Mouse (Mus musculus): ENCODE data around the gene Tex46.

Gene Tex46

DNA sequence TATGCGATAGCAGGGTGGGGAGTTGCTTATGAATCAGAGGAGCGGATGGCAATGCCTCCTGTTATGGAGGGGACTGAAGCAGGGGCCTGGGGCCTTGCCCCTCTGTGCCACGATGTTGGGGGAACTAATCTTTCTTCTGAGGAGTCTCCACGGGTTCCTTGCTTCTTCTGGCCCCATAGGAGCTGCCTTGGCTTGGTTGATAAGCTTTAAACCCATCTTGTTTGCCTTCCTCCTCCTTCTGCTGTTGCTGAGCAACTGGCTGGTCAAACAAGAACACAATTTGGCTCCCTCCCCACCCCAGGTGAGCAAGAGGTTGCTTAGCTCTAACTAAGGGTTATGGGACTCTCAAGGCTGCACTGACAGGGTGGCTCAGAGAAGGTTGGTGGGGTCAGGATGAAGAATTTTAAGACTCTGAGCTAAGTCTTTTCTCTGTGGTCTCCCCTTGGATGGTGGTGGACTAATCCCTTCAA is at the start of gene Tex46:
TSS of gene Tex46 (plus strand) at position 51 of the 470 bp plus-strand sequence.
- DNase-seq: no peak

DNA sequence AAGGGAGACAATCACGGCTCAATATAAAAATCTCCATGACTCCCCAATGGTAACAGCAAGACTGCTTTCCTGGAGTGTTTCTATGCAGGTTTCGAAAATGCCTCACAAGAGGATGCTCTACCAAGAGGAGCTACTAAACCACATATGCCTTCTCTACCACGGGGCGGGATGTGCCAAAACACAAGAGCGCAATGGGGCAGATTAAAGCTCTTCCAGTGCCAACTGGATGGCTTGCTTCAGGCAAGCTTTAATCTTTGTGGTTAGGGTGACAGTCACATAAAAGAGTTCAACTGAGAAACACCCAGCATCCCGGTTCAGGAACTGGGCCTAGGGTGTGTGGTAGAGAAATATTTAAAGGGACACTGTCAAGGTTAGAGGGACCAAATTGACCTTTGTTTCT is 47.5 kb upstream of the Tex46 start:
- DNase-seq: no peak

DNA sequence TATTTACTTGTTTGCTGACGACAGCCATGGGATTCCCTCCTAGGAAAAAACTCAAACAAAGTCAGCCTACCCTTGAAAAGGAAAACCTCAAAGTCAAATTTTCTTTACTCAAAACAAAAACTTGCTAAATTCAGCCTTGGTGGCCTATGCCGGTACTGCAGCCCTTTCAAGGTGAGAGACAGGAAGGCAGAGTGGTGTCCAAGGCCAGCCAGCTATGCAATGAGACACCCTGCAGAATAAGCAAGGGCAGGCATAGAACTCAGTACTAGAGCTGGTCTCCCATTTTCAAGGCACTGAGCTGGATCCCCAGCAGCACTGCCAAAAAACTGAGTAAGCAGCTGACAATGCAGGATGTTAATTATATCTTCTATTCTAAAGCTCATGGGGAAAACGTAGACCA is 41.6 kb upstream of the Tex46 start:
- DNase-seq: peak in 1 of 2 experiments; percentile 36

- no peak for DNase-seq
These were observed 40.2 kb upstream of the Tex46 start for GRCm38 (mm10) chr4:136569998-136570397.

GRCm38 (mm10) chr4:136581885-136582284 is 28.4 kb upstream of the Tex46 start:
- DNase-seq: no peak

GRCm38 (mm10) chr4:136587221-136587827 is 22.9 kb upstream of the Tex46 start:
- DNase-seq: no peak

DNA sequence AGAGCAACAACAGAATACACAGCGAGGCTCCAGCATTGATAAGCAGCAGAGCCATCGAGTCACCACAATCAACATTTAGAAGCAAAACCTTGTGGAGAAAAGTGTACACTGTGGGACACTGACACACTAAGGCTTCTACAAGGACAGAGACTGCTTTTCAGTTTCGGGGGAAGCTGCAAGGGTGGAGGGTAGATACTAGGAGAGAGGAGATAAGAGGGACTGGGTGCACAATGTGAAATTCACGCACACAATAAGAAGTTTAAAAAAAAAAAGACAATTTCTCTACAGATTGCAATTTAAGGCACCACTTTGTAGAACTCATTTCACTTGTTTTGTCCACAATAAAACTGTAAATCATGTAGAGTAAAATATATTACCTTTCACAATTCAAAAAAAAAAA is 22.2 kb upstream of the Tex46 start:
- DNase-seq: no peak

DNA sequence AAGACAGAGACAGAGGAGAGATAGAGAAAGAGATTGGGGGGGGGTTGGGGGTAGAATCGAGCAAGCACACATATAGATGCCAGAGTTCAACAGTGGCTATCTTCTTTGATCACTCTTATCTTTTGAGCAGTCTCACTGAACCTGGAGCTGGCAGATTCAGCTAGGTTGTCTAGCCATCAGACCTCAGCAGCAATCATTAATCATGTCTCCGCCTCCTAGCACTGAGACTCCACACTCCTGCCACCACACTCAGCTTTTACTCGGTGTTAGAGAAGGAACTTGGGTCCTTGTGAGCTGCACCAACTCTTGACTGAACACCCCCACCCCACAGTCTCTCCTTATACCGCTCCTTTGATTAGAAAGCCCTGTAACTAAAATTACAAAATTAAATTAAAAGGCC is 18.1 kb upstream of the Tex46 start:
- DNase-seq: peak; percentile 24 to 31

DNA sequence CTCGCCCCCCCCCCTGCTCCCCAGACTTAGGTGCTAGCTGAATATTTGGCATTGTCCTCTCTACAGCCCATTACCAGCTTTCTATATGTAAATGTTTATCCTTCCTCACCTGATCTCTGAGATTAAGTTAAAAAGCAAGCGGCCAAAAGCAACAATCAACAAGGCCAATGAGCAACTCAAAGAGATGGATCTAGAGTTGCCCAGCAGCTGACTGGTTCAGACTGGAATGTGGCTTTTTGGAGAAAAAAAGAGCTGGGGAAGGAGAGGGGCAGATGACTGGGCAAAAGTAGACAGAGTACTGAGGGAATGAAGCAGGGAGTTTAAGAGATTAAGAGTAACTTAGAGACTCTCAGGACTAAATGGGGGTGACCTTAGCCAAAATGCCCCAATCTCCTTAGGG is 16.2 kb upstream of the Tex46 start:
- DNase-seq: peak in 1 of 2 experiments; percentile 9

DNA sequence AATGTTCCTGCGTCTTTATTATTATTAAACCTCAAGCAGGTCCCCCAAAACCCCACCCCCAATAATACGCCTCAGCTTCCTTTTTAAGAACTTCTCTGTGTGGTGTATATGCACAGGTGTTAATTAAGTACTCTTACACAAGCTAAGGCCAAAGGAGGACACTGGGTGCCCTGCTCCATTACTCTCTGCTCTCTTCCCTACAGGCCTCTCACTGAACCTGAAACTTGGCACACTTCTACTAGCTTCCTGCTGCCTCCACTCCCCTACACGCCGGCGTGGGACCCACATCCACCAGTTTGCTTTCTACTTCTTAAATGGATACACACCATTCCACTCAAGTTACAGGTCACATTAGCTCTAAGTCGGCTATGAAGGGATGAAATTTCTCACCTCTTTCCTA is 15.0 kb upstream of the Tex46 start:
- DNase-seq: peak; percentile 40 to 44

DNA sequence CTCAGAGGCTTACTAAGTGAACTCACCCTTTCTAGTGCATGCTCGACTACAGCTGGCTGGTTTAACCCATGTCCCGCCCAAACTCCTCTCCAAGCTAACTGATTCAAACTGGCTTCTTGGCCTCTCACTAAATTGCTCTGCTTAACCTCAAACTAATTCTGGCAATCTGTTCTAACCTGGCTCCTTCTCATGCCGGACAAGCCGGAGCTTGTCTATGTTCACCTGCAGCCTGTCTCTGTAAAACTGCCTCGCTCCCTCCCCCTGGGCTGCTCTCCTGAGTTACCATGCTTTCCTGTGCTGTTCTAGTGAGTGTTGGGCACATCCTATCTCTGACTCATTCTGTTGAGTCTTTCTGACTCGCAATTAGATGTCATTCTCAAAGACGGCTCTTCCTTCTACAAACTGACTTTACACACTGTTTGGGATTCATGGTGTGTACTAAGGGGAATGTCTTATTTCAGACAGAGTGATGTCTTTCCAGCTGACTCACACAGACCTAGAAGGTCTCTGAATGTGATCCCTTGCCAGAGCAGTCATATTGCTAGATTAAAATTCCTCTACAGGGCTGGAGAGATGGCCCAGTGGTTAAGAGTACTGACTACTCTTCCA is 11.9 kb upstream of the Tex46 start:
- DNase-seq: no peak

GRCm38 (mm10) chr4:136599869-136600268 is 10.4 kb upstream of the Tex46 start:
- no peak for DNase-seq

GRCm38 (mm10) chr4:136600536-136600935 is 9.7 kb upstream of the Tex46 start:
- DNase-seq: no peak

- peak; percentile 27 to 77 for DNase-seq
These were observed 8.8 kb upstream of the Tex46 start for GRCm38 (mm10) chr4:136601476-136601875.

GRCm38 (mm10) chr4:136602018-136602554 is 8.2 kb upstream of the Tex46 start:
- peak; percentile 14 to 57 for DNase-seq

GRCm38 (mm10) chr4:136602568-136602967 is 7.7 kb upstream of the Tex46 start, which contains the start of gene Kdm1a:
Gene Kdm1a (minus strand): TSS chr4:136602723.
- DNase-seq: peak; percentile 95 to 99

GRCm38 (mm10) chr4:136605756-136606485 is 4.3 kb upstream of the Tex46 start:
- no peak for DNase-seq

DNA sequence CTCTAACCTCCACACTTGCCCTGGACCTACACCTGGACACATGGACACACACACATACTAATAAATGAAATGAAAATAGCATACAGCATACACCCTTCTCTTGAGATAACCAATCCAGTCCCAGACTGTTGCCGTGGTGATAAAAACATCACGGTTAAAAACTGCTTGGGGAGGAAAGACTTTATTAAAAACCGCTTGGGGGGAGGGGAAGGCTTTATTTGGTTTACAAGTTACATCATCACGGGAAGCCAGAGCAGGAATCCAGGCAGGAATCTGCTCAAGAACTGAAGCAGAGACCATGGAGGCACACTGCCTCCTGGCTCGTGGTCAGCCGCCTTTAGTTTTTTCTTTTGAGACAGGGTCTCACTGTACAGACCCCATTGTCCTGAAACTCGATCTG is 3.4 kb downstream of the Tex46 start:
- no peak for DNase-seq

DNA sequence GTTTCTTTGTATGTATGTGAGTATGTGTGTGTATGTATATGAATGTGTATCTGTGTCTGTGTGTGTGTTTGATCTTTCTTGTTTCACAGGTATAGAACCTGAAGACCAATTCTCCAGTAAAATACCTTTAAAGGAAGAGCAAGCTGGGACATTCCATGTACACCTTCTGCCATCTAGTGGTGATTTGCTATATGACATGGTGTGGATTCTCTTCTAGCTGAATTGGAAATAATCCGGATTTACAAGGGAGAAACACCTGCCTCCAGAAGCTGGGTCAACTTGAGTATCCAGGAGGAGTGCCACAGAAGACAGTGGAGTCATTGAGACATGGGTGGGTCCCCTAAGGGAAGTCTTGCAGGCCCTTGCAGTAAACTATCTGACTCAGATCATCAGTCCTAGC is 11.1 kb downstream of the Tex46 start:
- peak; percentile 50 to 53 for DNase-seq

DNA sequence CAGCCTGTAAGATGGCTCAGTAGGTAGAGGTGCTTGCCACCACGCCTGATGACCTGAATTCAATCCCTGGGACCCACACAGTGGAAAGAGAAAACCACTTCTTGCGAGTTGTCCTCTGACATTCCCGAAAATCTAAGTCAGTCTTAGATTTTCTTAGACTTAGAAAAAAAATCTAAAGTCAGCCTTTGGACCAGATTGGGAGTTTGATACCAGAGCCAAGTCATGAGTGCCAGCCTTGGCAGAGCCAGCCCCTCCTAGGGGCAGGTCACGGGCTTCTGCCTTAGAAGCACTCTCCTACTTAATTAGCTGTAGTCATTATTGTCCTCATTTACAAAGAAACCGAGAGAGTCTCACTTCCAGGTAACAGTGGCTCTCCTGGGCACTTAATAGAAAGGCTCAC is 11.7 kb downstream of the Tex46 start:
- no peak for DNase-seq

- DNase-seq: no peak
These were observed 12.2 kb downstream of the Tex46 start, which contains the start of gene Lactbl1 for GRCm38 (mm10) chr4:136622388-136622787. Gene Lactbl1 (plus strand): TSS chr4:136622621.

DNA sequence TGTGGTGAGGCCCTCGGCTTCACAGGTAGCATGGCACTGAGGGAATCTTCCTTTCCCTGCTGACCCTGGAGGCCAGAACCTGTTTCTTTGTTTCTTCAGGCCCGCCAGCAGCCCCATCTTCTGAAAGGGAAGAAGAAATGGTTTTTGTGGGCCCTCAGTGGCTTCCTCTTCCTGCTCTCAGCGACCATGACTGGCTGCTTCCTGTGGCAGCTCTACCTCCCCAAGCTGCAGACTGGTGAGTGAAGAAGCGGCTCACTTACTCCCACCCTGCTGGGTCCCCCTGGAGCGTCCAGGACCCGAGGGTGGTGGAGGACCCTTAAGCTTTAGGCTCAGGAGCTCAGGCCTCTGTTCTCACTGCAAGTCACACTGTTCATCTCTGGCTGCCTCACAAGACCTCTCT is 16.4 kb downstream of the Tex46 start:
- DNase-seq: no peak

- DNase-seq: peak; percentile 17 to 60
These were observed 21.2 kb downstream of the Tex46 start for GRCm38 (mm10) chr4:136631237-136631994.
